Mouse (Mus musculus): Measurements from ENCODE around the gene Zfp148. TPM values are rescaled to one million over a fixed set of nuclear protein-coding genes. Genes with fewer than 3 reads are reported as not detected.
"Not testable (repeated sequence)": the region's sequence is repeated elsewhere in the genome, so short reads cannot be mapped to it uniquely, and the experiment has no call there.

The Zfp148 gene
- total and polyA plus RNA-seq, 3 experiments = 15.6 to 22.2 (median 19.2) TPM

GRCm38 (mm10) chr16:33510856-33511255, 130.2 kb downstream of the Zfp148 start:
- not testable (repeated sequence) for DNase-seq (ENCODE audit: low read depth, low spot score); H3K9me3 ChIP-seq (replicated peaks; ENCODE audit: insufficient read depth, low read length); H3K79me2 ChIP-seq (ENCODE audit: control insufficient read depth, insufficient read depth, low read length, poor library complexity); H3K36me3 ChIP-seq (ENCODE audit: control insufficient read depth in 1 of 2, insufficient read depth in 2 of 2, low read length in 2 of 2); H3K4me3 ChIP-seq (ENCODE audit: control insufficient read depth in 1 of 2, insufficient read depth in 1 of 2, low read depth in 2 of 2, low read length in 2 of 2); H3K4me1 ChIP-seq (ENCODE audit: control insufficient read depth in 1 of 2, insufficient read depth in 2 of 2, low read length in 2 of 2); H3K27ac ChIP-seq (ENCODE audit: control insufficient read depth, low read depth, low read length); H3K27me3 ChIP-seq (ENCODE audit: control insufficient read depth in 1 of 2, insufficient read depth in 2 of 2, low read length in 2 of 2); H3K9ac ChIP-seq (ENCODE audit: control insufficient read depth, low read depth, low read length, poor library complexity, severe bottlenecking)

- Histone ChIP-seq H3K4me1 (ENCODE audit: control insufficient read depth in 1 of 2, insufficient read depth in 2 of 2, low read length in 2 of 2) (no peaks in the 10 kb centered on the region), H3K9me3 (replicated peaks; ENCODE audit: insufficient read depth, low read length) (no peaks in the 10 kb centered on the region), H3K79me2 (ENCODE audit: control insufficient read depth, insufficient read depth, low read length, poor library complexity) (no peaks in the 10 kb centered on the region), H3K36me3 (ENCODE audit: control insufficient read depth in 1 of 2, insufficient read depth in 2 of 2, low read length in 2 of 2) (no peaks in the 10 kb centered on the region), H3K27me3 (ENCODE audit: control insufficient read depth in 1 of 2, insufficient read depth in 2 of 2, low read length in 2 of 2) (no peaks in the 10 kb centered on the region; a peak in 1 of 4 replicates), H3K4me3 (ENCODE audit: control insufficient read depth in 1 of 2, insufficient read depth in 1 of 2, low read depth in 2 of 2, low read length in 2 of 2) (no peak overlapping the region), H3K9ac (ENCODE audit: control insufficient read depth, low read depth, low read length, poor library complexity, severe bottlenecking) (no peak overlapping the region), H3K27ac (ENCODE audit: control insufficient read depth, low read depth, low read length) (no peak overlapping the region)
- no peak for DNase-seq (ENCODE audit: low read depth, low spot score)
- TF ChIP-seq TBP (IDR thresholded peaks at IDR 0.05; ENCODE audit: low read depth, low read length) = no peak
- TF ChIP-seq ETS1 (IDR thresholded peaks at IDR 0.05; ENCODE audit: low read depth, low read length) = no peak
- no peak for TF ChIP-seq SIN3A (IDR thresholded peaks at IDR 0.05; ENCODE audit: low read length)
- TF ChIP-seq NELFE (IDR thresholded peaks at IDR 0.05; ENCODE audit: low read depth, low read length) = no peak
- TF ChIP-seq CTCF (IDR thresholded peaks at IDR 0.05 in 2 of 3, conservative IDR thresholded peaks at IDR 0.05 in 1 of 3; ENCODE audit: control insufficient read depth in 1 of 3, insufficient read depth in 1 of 3, low read depth in 2 of 3, low read length in 3 of 3, poor library complexity in 1 of 3, severe bottlenecking in 1 of 3) = no peak
- no peak for TF ChIP-seq USF1 (IDR thresholded peaks at IDR 0.05; ENCODE audit: low read depth, low read length)
- no peak for TF ChIP-seq EP300 (IDR thresholded peaks at IDR 0.05; ENCODE audit: low read depth in 1 of 2, low read length in 2 of 2)
- TF ChIP-seq GABPA (IDR thresholded peaks at IDR 0.05; ENCODE audit: low read depth, low read length) = no peak
Measured at GRCm38 (mm10) chr16:33512555-33512954, 131.9 kb downstream of the Zfp148 start.

GRCm38 (mm10) chr16:33516807-33517565, 136.3 kb downstream of the Zfp148 start, which contains the start of gene Slc12a8:
TSS of gene Slc12a8 (plus strand) at chr16:33517328.
- no peaks in the 10 kb centered on the region for H3K4me1 ChIP-seq (ENCODE audit: control insufficient read depth in 1 of 2, insufficient read depth in 2 of 2, low read length in 2 of 2)
- H3K4me3 ChIP-seq (ENCODE audit: control insufficient read depth in 1 of 2, insufficient read depth in 1 of 2, low read depth in 2 of 2, low read length in 2 of 2) = no peak within 1 kb of the TSS
- no peaks in the 10 kb centered on the region for H3K9me3 ChIP-seq (replicated peaks; ENCODE audit: insufficient read depth, low read length)
- TF ChIP-seq TAL1 (IDR thresholded peaks at IDR 0.05; ENCODE audit: low read length) (no peak), UBTF (IDR thresholded peaks at IDR 0.05; ENCODE audit: borderline replicate concordance, insufficient read depth, low read depth, low read length) (no peak), SMC3 (IDR thresholded peaks at IDR 0.05; ENCODE audit: low read depth, low read length) (no peak), POLR2AphosphoS5 (IDR thresholded peaks at IDR 0.05; ENCODE audit: borderline replicate concordance, low read depth, low read length) (no peak), JUND (IDR thresholded peaks at IDR 0.05; ENCODE audit: low read depth, low read length) (no peak), E2F4 (IDR thresholded peaks at IDR 0.05; ENCODE audit: borderline replicate concordance, low read depth, low read length) (no peak)
- H3K27me3 ChIP-seq (ENCODE audit: control insufficient read depth in 1 of 2, insufficient read depth in 2 of 2, low read length in 2 of 2) = no peaks in the 10 kb centered on the region; a peak in 2 of 4 replicates
- H3K9ac ChIP-seq (ENCODE audit: control insufficient read depth, low read depth, low read length, poor library complexity, severe bottlenecking) = no peak within 1 kb of the TSS
- H3K27ac ChIP-seq (ENCODE audit: control insufficient read depth, low read depth, low read length) = no peak within 1 kb of the TSS
- H3K79me2 ChIP-seq (ENCODE audit: control insufficient read depth, insufficient read depth, low read length, poor library complexity) = no peaks in the 10 kb centered on the region
- no peak for DNase-seq (ENCODE audit: low read depth, low spot score)
- no peaks in the 10 kb centered on the region for H3K36me3 ChIP-seq (ENCODE audit: control insufficient read depth in 1 of 2, insufficient read depth in 2 of 2, low read length in 2 of 2)

Measured in MEL (cell line).